Mouse (Mus musculus) heart, postnatal 25 days (tissue): ENCODE measurements around the gene Drc1. TPM values are rescaled to one million over a fixed set of nuclear protein-coding genes. Genes with fewer than 3 reads are reported as not detected.

ENCODE experiments used
- DNase-seq: peaks from one replicate; pipeline ENCODE4 v3.0.0; 2022; ENCODE audit warnings: low spot score
- intact Hi-C: fragments of 180-260 bp; cut with DNase I; formaldehyde crosslinking; loops from one replicate; pipeline ENCODE4 v1.15.1; 2025
- total RNA-seq, 2 experiments: library from RNA; stranded (reverse); gene quantifications; 2 replicates each; pipeline ENCODE4 v1.2.3; 2021

The Drc1 gene
- total RNA-seq, 2 experiments from 2014 or later, result not detected

GRCm38 (mm10) chr5:30406876-30407275 lies 125.7 kb downstream of the Drc1 start:
- intact Hi-C loops, result no loop called here
- no peak for DNase-seq

- DNase-seq, result no peak
- intact Hi-C loops, result no loop called here
Measured at GRCm38 (mm10) chr5:30411524-30411923, 130.3 kb downstream of the Drc1 start.

DNA sequence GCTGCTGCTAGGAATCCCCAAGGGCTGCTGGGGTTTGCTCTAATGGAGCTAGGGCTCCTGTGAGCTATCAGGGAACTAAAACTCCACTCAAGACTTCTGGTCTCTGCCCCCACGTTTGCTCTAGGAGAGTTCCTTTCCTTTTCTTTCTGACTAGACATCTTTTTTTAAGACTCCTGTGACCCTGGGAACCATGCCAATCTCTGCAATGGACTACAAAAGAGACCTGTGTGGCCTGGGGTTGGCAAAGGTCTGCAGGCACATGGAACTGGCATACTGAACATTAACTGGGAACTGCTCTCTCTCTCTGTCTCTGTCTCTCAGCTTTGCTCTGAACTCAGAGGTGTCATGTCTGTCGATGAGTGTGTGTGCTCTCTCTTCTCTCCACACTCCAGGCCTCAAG lies 134.2 kb downstream of the Drc1 start:
- no peak for DNase-seq
- intact Hi-C loops, result no loop called here

GRCm38 (mm10) chr5:30415876-30416275 lies 134.7 kb downstream of the Drc1 start:
- intact Hi-C loops, result no loop called here
- no peak for DNase-seq

Other genes starting within 250 kb of the Drc1 start
- 1 to 10 TPM; 2.4 to 5.2 TPM for gene Tyms, start 207.8 kb upstream of the Drc1 start, total RNA-seq
- under 1 TPM; 0.05 to 0.11 TPM for gene Garem2, start 176.2 kb upstream of the Drc1 start, total RNA-seq
- gene 3110082J24Rik, start 175.3 kb upstream of the Drc1 start, total RNA-seq, result not detected
- gene Hadha, start 126.2 kb upstream of the Drc1 start, total RNA-seq, result 1,000 to 10,000 TPM; 1,064 to 1,096 TPM
- 1,000 to 10,000 TPM; 1,651 to 1,795 TPM for gene Hadhb, start 126.1 kb upstream of the Drc1 start, total RNA-seq
- gene Adgrf3, start 75.7 kb upstream of the Drc1 start, total RNA-seq, result under 1 TPM; 0.08 to 0.11 TPM
- gene Selenoi, start 48.8 kb upstream of the Drc1 start, total RNA-seq, result 10 to 100 TPM; 14.1 to 16.2 TPM
- gene Otof, start 180.5 kb downstream of the Drc1 start, total RNA-seq, result not detected
- gene 1700001C02Rik, start 184.7 kb downstream of the Drc1 start, total RNA-seq, result not detected